Mouse (Mus musculus): ENCODE measurements around the gene AY761184.
"Not testable (repeated sequence)": the region's sequence is repeated elsewhere in the genome, so short reads cannot be mapped to it uniquely, and the experiment has no call there.

The AY761184 gene

GRCm38 (mm10) chr8:21703545-21703944 is at the start of gene AY761184:
Gene AY761184 (minus strand): TSS chr8:21703645.
- not testable (repeated sequence) for DNase-seq (ENCODE audit: low read depth, low spot score)

DNA sequence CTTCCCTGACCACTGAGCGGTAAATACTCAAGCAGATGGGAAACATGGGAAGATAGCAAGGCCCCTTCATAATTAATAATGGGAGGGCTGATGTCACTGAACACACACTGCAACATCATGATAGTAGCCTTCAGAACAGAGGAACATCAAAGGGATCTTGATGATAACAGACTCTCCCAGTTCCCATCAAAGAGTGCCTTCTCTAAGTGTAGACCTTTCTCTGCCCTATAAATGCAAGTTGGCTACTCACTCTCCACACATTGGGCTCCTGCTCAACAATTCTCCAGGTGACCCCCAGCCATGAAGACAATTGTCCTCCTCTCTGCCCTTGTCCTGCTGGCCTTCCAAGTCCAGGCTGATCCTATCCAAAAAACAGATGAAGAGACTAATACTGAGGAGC is 37.9 kb downstream of the AY761184 start, which contains the start of gene Defa34:
Defa34 (plus strand) TSS at position 301 of the 400 bp plus-strand sequence.
- not testable (repeated sequence) for DNase-seq (ENCODE audit: low read depth, low spot score)

- not testable (repeated sequence) for DNase-seq (ENCODE audit: low read depth, low spot score)
Observed at GRCm38 (mm10) chr8:21655480-21655879, 48.0 kb downstream of the AY761184 start, which contains the start of gene Defa17. Gene Defa17 (plus strand): TSS chr8:21655780.
